Mouse (Mus musculus) C2C12 (cell line): ENCODE results near the gene 4930503B20Rik.

ENCODE experiments used
- CEBPB ChIP-seq: IDR thresholded peaks from one replicate; pipeline ENCODE4 v1.6.1; 2011; ENCODE audit warnings: low read depth, mild to moderate bottlenecking, control low read depth, moderate library complexity
- CTCF ChIP-seq: IDR thresholded peaks from one replicate; pipeline ENCODE4 v1.5.1; 2011; ENCODE audit not compliant: control insufficient read depth, insufficient read depth, insufficient read length
- FOSL1 ChIP-seq: IDR thresholded peaks from one replicate; pipeline ENCODE4 v1.8.0; 2011; ENCODE audit warnings: mild to moderate bottlenecking, low read length; ENCODE audit not compliant: poor library complexity, insufficient read depth, severe bottlenecking
- MAX ChIP-seq: IDR thresholded peaks from one replicate; pipeline ENCODE4 v1.6.1; 2011; ENCODE audit warnings: mild to moderate bottlenecking, control low read depth
- MYOD1 ChIP-seq: IDR thresholded peaks from one replicate; pipeline ENCODE4 v1.6.1; 2011; ENCODE audit warnings: low read depth; ENCODE audit not compliant: control insufficient read depth, insufficient read length
- USF1 ChIP-seq: IDR thresholded peaks from one replicate; pipeline ENCODE4 v1.6.1; 2011; ENCODE audit warnings: low read depth, mild to moderate bottlenecking, control low read depth, moderate library complexity

DNA sequence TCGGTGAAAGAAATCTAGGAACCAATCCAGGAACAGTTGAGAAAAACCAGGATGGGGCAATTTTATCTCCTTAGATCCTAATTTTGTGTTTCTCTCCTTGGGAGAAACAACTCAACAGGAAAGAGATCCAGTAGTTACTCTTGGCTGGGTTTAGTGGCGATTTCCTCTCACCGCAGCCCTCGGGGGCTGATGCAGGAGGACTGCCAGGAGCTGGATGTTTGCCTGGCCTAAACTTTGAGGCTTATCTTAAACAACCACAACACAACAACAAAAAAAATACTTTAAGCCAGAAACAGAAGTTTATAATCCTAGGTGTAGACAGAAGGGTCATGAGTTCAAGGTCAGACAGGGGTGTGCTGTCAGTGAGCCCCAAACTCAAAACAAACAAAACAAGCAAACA, 39.3 kb downstream of the 4930503B20Rik start:
- no peak for TF ChIP-seq CTCF
- no peak for TF ChIP-seq MAX
- no peak for TF ChIP-seq CEBPB
- no peak for TF ChIP-seq USF1
- TF ChIP-seq MYOD1: no peak
- TF ChIP-seq FOSL1: no peak
